14 mouse cellular contexts compared by ENCODE assay signal in the genomic region with DNA sequence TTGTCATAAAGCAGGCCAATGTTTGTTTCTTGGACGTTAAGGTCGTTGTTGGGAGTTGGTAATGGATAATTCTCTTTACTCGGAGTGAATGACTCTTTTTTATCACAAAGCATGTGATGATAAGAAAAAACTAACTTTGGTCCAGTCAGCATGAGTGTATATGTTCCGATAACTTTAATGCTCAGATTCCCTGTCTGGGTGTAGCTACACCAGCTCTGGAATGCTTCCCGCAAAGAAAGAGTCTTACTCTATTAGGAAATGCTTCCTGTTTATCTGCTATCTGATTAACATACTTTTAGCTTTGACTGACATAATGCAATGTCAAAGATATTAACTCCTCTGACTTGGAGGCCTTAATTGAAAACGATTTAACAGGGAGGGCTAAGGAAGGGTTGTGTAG.
"Had no signal": no experiment of that assay in that cellular context is flagged by ENCODE, and none has a peak within 500 bp of the region (broad histone marks: within the 10 kb centered on the region; RNA-seq: fewer than 3 reads in every experiment).

No protein-coding gene starts in this region.

- H3K4me3 ChIP-seq: kidney, embryonic 15.5 days; limb, embryonic 13.5 days; midbrain, embryonic 13.5 days; neural tube, embryonic 12.5 days; stomach, embryonic 15.5 days had no signal

- H3K4me2 ChIP-seq: kidney, embryonic 15.5 days; limb, embryonic 13.5 days; midbrain, embryonic 13.5 days; neural tube, embryonic 12.5 days; stomach, embryonic 15.5 days had no signal

- H3K27ac ChIP-seq: kidney, embryonic 15.5 days; limb, embryonic 13.5 days; liver, embryonic 14.5 days; midbrain, embryonic 13.5 days; neural tube, embryonic 12.5 days had no signal

- DNase-seq: kidney, adult 2 months; kidney, postnatal 14 days; left cerebral cortex, postnatal 4 days; lung, adult 18-20 months; lung, postnatal 14 days; right cerebral cortex, postnatal 4 days; spleen, adult 18-20 months; thymus, postnatal 36 days had no signal

- H3K36me3 ChIP-seq: kidney, embryonic 15.5 days; limb, embryonic 13.5 days; midbrain, embryonic 13.5 days; neural tube, embryonic 12.5 days; stomach, embryonic 15.5 days had no signal

- H3K9me3 ChIP-seq: kidney, embryonic 15.5 days; limb, embryonic 13.5 days; midbrain, embryonic 13.5 days; neural tube, embryonic 12.5 days; stomach, embryonic 15.5 days had no signal

- H3K9ac ChIP-seq: kidney, embryonic 15.5 days; limb, embryonic 13.5 days; liver, embryonic 14.5 days; midbrain, embryonic 13.5 days; neural tube, embryonic 12.5 days; stomach, embryonic 15.5 days had no signal

- H3K4me1 ChIP-seq: neural tube, embryonic 12.5 days; stomach, embryonic 15.5 days had no signal

- H3K27me3 ChIP-seq: kidney, embryonic 15.5 days; limb, embryonic 13.5 days; midbrain, embryonic 13.5 days; neural tube, embryonic 12.5 days; stomach, embryonic 15.5 days had no signal

- ATAC-seq: midbrain, embryonic 13.5 days had no signal
